Mouse (Mus musculus): ENCODE results near the gene Olfm3. TPM values are rescaled to one million over a fixed set of nuclear protein-coding genes. Genes with fewer than 3 reads are reported as not detected.

Gene Olfm3
- 1.2 and 1.5 TPM in 2 replicates for polyA plus RNA-seq (2014; fragmentation: Nextera tagmentation; extraction: Ambion mirVana)

- Histone ChIP-seq H3K4me1 (ENCODE audit: control insufficient read depth, insufficient read depth, low read length) (no peaks in the 10 kb centered on the region), H3K9me3 (ENCODE audit: control insufficient read depth, low read length) (no peaks in the 10 kb centered on the region), H3K27ac (ENCODE audit: low read depth, low read length) (no peak within 1 kb of the TSS), H3K9ac (ENCODE audit: low read length) (peak within 1 kb of the TSS; percentile 44), H3K27me3 (ENCODE audit: control insufficient read depth, insufficient read depth, low read length) (no peaks in the 10 kb centered on the region), H3K4me3 (ENCODE audit: low read depth, low read length) (peak within 1 kb of the TSS; percentile 34), H3K4me2 (peak within 1 kb of the TSS; percentile 62), H3K36me3 (ENCODE audit: control insufficient read depth, insufficient read depth, low read length) (no peaks in the 10 kb centered on the region)
- 5% methylated on average over 21 of the region's 21 CpGs for WGBS
- peak; percentile 87 for ATAC-seq (ENCODE audit: low FRiP score)
- peak; percentile 94 for DNase-seq (ENCODE audit: low spot score, missing footprints)
Observed at GRCm38 (mm10) chr3:114903924-114904438, at the start of gene Olfm3. Gene Olfm3 (plus strand): TSS chr3:114904078.

GRCm38 (mm10) chr3:114889764-114890163, 14.1 kb upstream of the Olfm3 start:
- Histone ChIP-seq H3K4me2 (no peak overlapping the region), H3K27me3 (ENCODE audit: control insufficient read depth, insufficient read depth, low read length) (no peaks in the 10 kb centered on the region), H3K9ac (ENCODE audit: low read length) (no peak overlapping the region), H3K4me1 (ENCODE audit: control insufficient read depth, insufficient read depth, low read length) (no peaks in the 10 kb centered on the region), H3K4me3 (ENCODE audit: low read depth, low read length) (no peak overlapping the region), H3K9me3 (ENCODE audit: control insufficient read depth, low read length) (no peaks in the 10 kb centered on the region), H3K36me3 (ENCODE audit: control insufficient read depth, insufficient read depth, low read length) (no peaks in the 10 kb centered on the region), H3K27ac (ENCODE audit: low read depth, low read length) (no peak overlapping the region)
- DNase-seq (ENCODE audit: low spot score, missing footprints) (no peak), ATAC-seq (ENCODE audit: low FRiP score) (no peak)
- WGBS, result 88% methylated on average over 3 of the region's 3 CpGs

- peak; percentile 64 for ATAC-seq (ENCODE audit: low FRiP score)
- no peak overlapping the region for H3K27ac ChIP-seq (ENCODE audit: low read depth, low read length)
- no peaks in the 10 kb centered on the region for H3K4me1 ChIP-seq (ENCODE audit: control insufficient read depth, insufficient read depth, low read length)
- H3K9ac ChIP-seq (ENCODE audit: low read length), result peak overlapping the region; percentile 44
- H3K4me2 ChIP-seq, result peak overlapping the region; percentile 62
- WGBS, result 17% methylated on average over 16 of the region's 16 CpGs
- H3K27me3 ChIP-seq (ENCODE audit: control insufficient read depth, insufficient read depth, low read length), result no peaks in the 10 kb centered on the region
- no peaks in the 10 kb centered on the region for H3K9me3 ChIP-seq (ENCODE audit: control insufficient read depth, low read length)
- H3K4me3 ChIP-seq (ENCODE audit: low read depth, low read length), result peak overlapping the region; percentile 34
- DNase-seq (ENCODE audit: low spot score, missing footprints), result peak; percentile 89
- no peaks in the 10 kb centered on the region for H3K36me3 ChIP-seq (ENCODE audit: control insufficient read depth, insufficient read depth, low read length)
Observed at GRCm38 (mm10) chr3:114904633-114905423, 950 bp downstream of the Olfm3 start.

- no peak for ATAC-seq (ENCODE audit: low FRiP score)
- H3K4me3 ChIP-seq (ENCODE audit: low read depth, low read length), result no peak overlapping the region
- H3K27ac ChIP-seq (ENCODE audit: low read depth, low read length), result no peak overlapping the region
- no peaks in the 10 kb centered on the region for H3K9me3 ChIP-seq (ENCODE audit: control insufficient read depth, low read length)
- no peaks in the 10 kb centered on the region for H3K27me3 ChIP-seq (ENCODE audit: control insufficient read depth, insufficient read depth, low read length)
- no peak overlapping the region for H3K9ac ChIP-seq (ENCODE audit: low read length)
- H3K4me1 ChIP-seq (ENCODE audit: control insufficient read depth, insufficient read depth, low read length), result no peaks in the 10 kb centered on the region
- H3K4me2 ChIP-seq, result no peak overlapping the region
- H3K36me3 ChIP-seq (ENCODE audit: control insufficient read depth, insufficient read depth, low read length), result no peaks in the 10 kb centered on the region
- DNase-seq (ENCODE audit: low spot score, missing footprints), result no peak
Observed at GRCm38 (mm10) chr3:114907537-114907936, 3.7 kb downstream of the Olfm3 start.

GRCm38 (mm10) chr3:114908846-114909245, 5.0 kb downstream of the Olfm3 start:
- no peak overlapping the region for H3K27ac ChIP-seq (ENCODE audit: low read depth, low read length)
- no peak for ATAC-seq (ENCODE audit: low FRiP score)
- H3K27me3 ChIP-seq (ENCODE audit: control insufficient read depth, insufficient read depth, low read length), result no peaks in the 10 kb centered on the region
- H3K4me2 ChIP-seq, result no peak overlapping the region
- DNase-seq (ENCODE audit: low spot score, missing footprints), result no peak
- H3K9ac ChIP-seq (ENCODE audit: low read length), result no peak overlapping the region
- H3K4me1 ChIP-seq (ENCODE audit: control insufficient read depth, insufficient read depth, low read length), result no peaks in the 10 kb centered on the region
- WGBS, result 85% methylated on average over 3 of the region's 3 CpGs
- no peaks in the 10 kb centered on the region for H3K36me3 ChIP-seq (ENCODE audit: control insufficient read depth, insufficient read depth, low read length)
- H3K9me3 ChIP-seq (ENCODE audit: control insufficient read depth, low read length), result no peaks in the 10 kb centered on the region
- H3K4me3 ChIP-seq (ENCODE audit: low read depth, low read length), result no peak overlapping the region

- H3K36me3 ChIP-seq (ENCODE audit: control insufficient read depth, insufficient read depth, low read length), result no peaks in the 10 kb centered on the region
- peak; percentile 53 for DNase-seq (ENCODE audit: low spot score, missing footprints)
- no peak for ATAC-seq (ENCODE audit: low FRiP score)
- H3K9me3 ChIP-seq (ENCODE audit: control insufficient read depth, low read length), result no peaks in the 10 kb centered on the region
- no peaks in the 10 kb centered on the region for H3K4me1 ChIP-seq (ENCODE audit: control insufficient read depth, insufficient read depth, low read length)
- no peaks in the 10 kb centered on the region for H3K27me3 ChIP-seq (ENCODE audit: control insufficient read depth, insufficient read depth, low read length)
- H3K4me2 ChIP-seq, result no peak overlapping the region
- 91% methylated on average over 3 of the region's 3 CpGs for WGBS
- no peak overlapping the region for H3K27ac ChIP-seq (ENCODE audit: low read depth, low read length)
- no peak overlapping the region for H3K9ac ChIP-seq (ENCODE audit: low read length)
- no peak overlapping the region for H3K4me3 ChIP-seq (ENCODE audit: low read depth, low read length)
Observed at GRCm38 (mm10) chr3:114920102-114920501, 16.2 kb downstream of the Olfm3 start.

GRCm38 (mm10) chr3:114929605-114930004, 25.7 kb downstream of the Olfm3 start:
- H3K9ac ChIP-seq (ENCODE audit: low read length), result no peak overlapping the region
- DNase-seq (ENCODE audit: low spot score, missing footprints) (no peak), ATAC-seq (ENCODE audit: low FRiP score) (no peak)
- H3K4me1 ChIP-seq (ENCODE audit: control insufficient read depth, insufficient read depth, low read length), result no peaks in the 10 kb centered on the region
- 76% methylated on average over 4 of the region's 4 CpGs for WGBS
- no peaks in the 10 kb centered on the region for H3K36me3 ChIP-seq (ENCODE audit: control insufficient read depth, insufficient read depth, low read length)
- H3K4me2 ChIP-seq, result no peak overlapping the region
- no peak overlapping the region for H3K4me3 ChIP-seq (ENCODE audit: low read depth, low read length)
- no peaks in the 10 kb centered on the region for H3K27me3 ChIP-seq (ENCODE audit: control insufficient read depth, insufficient read depth, low read length)
- no peak overlapping the region for H3K27ac ChIP-seq (ENCODE audit: low read depth, low read length)
- H3K9me3 ChIP-seq (ENCODE audit: control insufficient read depth, low read length), result no peaks in the 10 kb centered on the region

- no peak for DNase-seq (ENCODE audit: low spot score, missing footprints)
- no peaks in the 10 kb centered on the region for H3K27me3 ChIP-seq (ENCODE audit: control insufficient read depth, insufficient read depth, low read length)
- 81% methylated on average over 2 of the region's 2 CpGs for WGBS
Observed at GRCm38 (mm10) chr3:114930336-114930735, 26.5 kb downstream of the Olfm3 start.

GRCm38 (mm10) chr3:114930796-114931195, 26.9 kb downstream of the Olfm3 start:
- WGBS, result 85% methylated on average over 2 of the region's 2 CpGs
- DNase-seq (ENCODE audit: low spot score, missing footprints), result no peak
- Histone ChIP-seq H3K27me3 (ENCODE audit: control insufficient read depth, insufficient read depth, low read length) (no peaks in the 10 kb centered on the region), H3K9ac (ENCODE audit: low read length) (no peak overlapping the region), H3K4me1 (ENCODE audit: control insufficient read depth, insufficient read depth, low read length) (no peaks in the 10 kb centered on the region), H3K4me3 (ENCODE audit: low read depth, low read length) (no peak overlapping the region), H3K9me3 (ENCODE audit: control insufficient read depth, low read length) (no peaks in the 10 kb centered on the region), H3K4me2 (no peak overlapping the region), H3K36me3 (ENCODE audit: control insufficient read depth, insufficient read depth, low read length) (no peaks in the 10 kb centered on the region), H3K27ac (ENCODE audit: low read depth, low read length) (no peak overlapping the region)
- ATAC-seq (ENCODE audit: low FRiP score), result no peak

More at GRCm38 (mm10) chr3:114930336-114930735, 26.5 kb downstream of the Olfm3 start:
- ATAC-seq (ENCODE audit: low FRiP score), result no peak
- Histone ChIP-seq H3K27ac (ENCODE audit: low read depth, low read length) (no peak overlapping the region), H3K36me3 (ENCODE audit: control insufficient read depth, insufficient read depth, low read length) (no peaks in the 10 kb centered on the region), H3K9me3 (ENCODE audit: control insufficient read depth, low read length) (no peaks in the 10 kb centered on the region), H3K4me2 (no peak overlapping the region), H3K4me3 (ENCODE audit: low read depth, low read length) (no peak overlapping the region), H3K9ac (ENCODE audit: low read length) (no peak overlapping the region), H3K4me1 (ENCODE audit: control insufficient read depth, insufficient read depth, low read length) (no peaks in the 10 kb centered on the region)

Data from midbrain, embryonic 11.5 days (tissue).